Comparison of ENCODE assay signal across 8 mouse cellular contexts in the genomic region with DNA sequence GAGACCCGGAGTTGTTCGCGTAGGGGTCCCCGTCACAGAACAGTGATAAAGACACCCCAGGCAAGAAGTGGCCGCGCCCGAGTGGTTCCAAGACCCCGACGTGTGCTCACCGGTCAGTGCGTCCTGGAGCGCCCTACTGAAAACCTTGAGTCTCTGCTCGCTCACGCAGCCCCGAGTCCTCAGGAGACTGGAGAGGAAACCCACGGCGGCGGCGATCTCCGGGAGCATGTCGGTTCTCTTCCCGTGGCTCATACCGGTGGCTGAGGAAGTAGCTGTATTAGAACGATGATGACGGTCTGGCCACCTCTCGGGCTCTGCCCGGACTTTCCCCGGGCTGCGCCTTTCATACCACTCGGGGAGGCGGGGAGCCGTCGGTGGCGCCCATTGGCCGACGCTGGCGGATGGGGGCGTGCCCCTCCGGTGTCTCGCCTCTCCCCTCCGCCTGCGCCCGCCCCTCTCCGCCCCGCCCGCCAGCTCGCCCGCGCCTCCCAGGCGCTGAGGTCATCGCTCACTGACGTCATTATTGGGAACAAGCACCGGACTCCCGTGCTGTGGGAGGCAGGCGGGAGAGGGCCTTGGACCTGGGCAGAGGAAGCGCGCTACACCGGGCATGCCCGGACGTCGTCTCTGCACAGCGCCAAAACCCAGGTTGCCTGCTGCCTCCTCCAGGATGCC. TPM values are rescaled to one million over a fixed set of nuclear protein-coding genes. Genes with fewer than 3 reads are reported as not detected.
DNase-seq lines count a peak whose midpoint lies in the region; ATAC-seq and TF ChIP-seq lines count a peak whose summit lies in the region.

Btg2 (minus strand) TSS at position 319 of the 675 bp plus-strand sequence.

- H3K27ac ChIP-seq in heart, embryonic 11.5 days (ENCODE audit: low read depth, low read length): peak within 1 kb of the TSS; percentile 84
- peak within 1 kb of the TSS; percentile 89 for H3K27ac ChIP-seq in kidney, postnatal 0 days
- H3K27ac ChIP-seq in liver, embryonic 11.5 days (ENCODE audit: low read depth, low read length): peak within 1 kb of the TSS; percentile 80
- H3K27ac ChIP-seq in stomach, embryonic 14.5 days (ENCODE audit: low read length): peak within 1 kb of the TSS; percentile 91

- H3K4me1 ChIP-seq in heart, embryonic 11.5 days (ENCODE audit: control insufficient read depth, insufficient read depth, low read length): peaks cover 47% of the 10 kb centered on the region
- H3K4me1 ChIP-seq in kidney, postnatal 0 days (replicated peaks; ENCODE audit: insufficient read depth, low read length): peaks cover 20% of the 10 kb centered on the region; the same call in 1 of the 2 replicates
- H3K4me1 ChIP-seq in liver, embryonic 11.5 days (replicated peaks; ENCODE audit: control insufficient read depth, insufficient read depth, low read length): peaks cover 53% of the 10 kb centered on the region
- H3K4me1 ChIP-seq in stomach, embryonic 14.5 days (ENCODE audit: control insufficient read depth, insufficient read depth, low read length): peaks cover 27% of the 10 kb centered on the region; the same call in 1 of the 2 replicates

- H3K4me3 ChIP-seq in heart, embryonic 11.5 days (ENCODE audit: low read depth, low read length): peak within 1 kb of the TSS; percentile 53
- H3K4me3 ChIP-seq in kidney, postnatal 0 days (replicated peaks; ENCODE audit: low read depth, low read length): peak within 1 kb of the TSS; percentile 75
- peak within 1 kb of the TSS; percentile 79 for H3K4me3 ChIP-seq in liver, embryonic 11.5 days (ENCODE audit: low read depth, low read length)
- peak within 1 kb of the TSS; percentile 75 for H3K4me3 ChIP-seq in stomach, embryonic 14.5 days (ENCODE audit: low read depth, low read length)

- H3K4me2 ChIP-seq in heart, embryonic 11.5 days: peak within 1 kb of the TSS; percentile 87
- H3K4me2 ChIP-seq in kidney, postnatal 0 days (ENCODE audit: low read length): peak within 1 kb of the TSS; percentile 84
- H3K4me2 ChIP-seq in liver, embryonic 11.5 days: peak within 1 kb of the TSS; percentile 88
- H3K4me2 ChIP-seq in stomach, embryonic 14.5 days (replicated peaks; ENCODE audit: low read depth, low read length): peak within 1 kb of the TSS; percentile 76

- WGBS in heart, embryonic 11.5 days (ENCODE audit: insufficient replicate concordance): under 1% methylated on average over 61 of the region's 62 CpGs
- WGBS in kidney, postnatal 0 days: under 1% methylated on average over 58 of the region's 62 CpGs
- WGBS in liver, embryonic 11.5 days: under 1% methylated on average over 57 of the region's 62 CpGs
- under 1% methylated on average over 60 of the region's 62 CpGs for WGBS in stomach, embryonic 14.5 days

- TF ChIP-seq CTCF in kidney, postnatal 0 days (IDR thresholded peaks at IDR 0.05; ENCODE audit: low read depth): no peak

- H3K9ac ChIP-seq in heart, embryonic 11.5 days (ENCODE audit: low read depth, low read length): peak within 1 kb of the TSS; percentile 79
- peak within 1 kb of the TSS; percentile 84 for H3K9ac ChIP-seq in kidney, postnatal 0 days (ENCODE audit: low read depth, low read length)
- peak within 1 kb of the TSS; percentile 83 for H3K9ac ChIP-seq in liver, embryonic 11.5 days (ENCODE audit: low read depth, low read length)
- H3K9ac ChIP-seq in stomach, embryonic 14.5 days (replicated peaks; ENCODE audit: low read depth, low read length): peak within 1 kb of the TSS; percentile 88

- ATAC-seq in erythroblast, adult 5-6 weeks (replicated peaks; ENCODE audit: low FRiP score, poor library complexity, severe bottlenecking): peak; percentile 61
- peak; percentile 94 for ATAC-seq in heart, embryonic 11.5 days (replicated peaks; ENCODE audit: insufficient number of reproducible peaks, low FRiP score, low TSS enrichment)
- ATAC-seq in kidney, postnatal 0 days (replicated peaks; ENCODE audit: low FRiP score, low read depth): peak; percentile 96
- ATAC-seq in liver, embryonic 11.5 days (replicated peaks; ENCODE audit: low FRiP score): peak; percentile 90
- peak; percentile 93 for ATAC-seq in stomach, embryonic 14.5 days (ENCODE audit: insufficient number of reproducible peaks, insufficient read depth, low FRiP score, low read depth)

- H3K36me3 ChIP-seq in heart, embryonic 11.5 days (ENCODE audit: control insufficient read depth, insufficient read depth, low read length): no peaks in the 10 kb centered on the region
- peaks cover 19% of the 10 kb centered on the region for H3K36me3 ChIP-seq in kidney, postnatal 0 days (ENCODE audit: insufficient read depth, low read length)
- H3K36me3 ChIP-seq in liver, embryonic 11.5 days (ENCODE audit: control insufficient read depth, insufficient read depth, low read length): peaks cover 6% of the 10 kb centered on the region; the same call in 1 of the 2 replicates
- peaks cover 9% of the 10 kb centered on the region; the same call in 1 of the 2 replicates for H3K36me3 ChIP-seq in stomach, embryonic 14.5 days (ENCODE audit: control insufficient read depth, insufficient read depth, low read length)

- peak; percentile 96 to 97 for DNase-seq in B cell, adult 2 months
- DNase-seq in brain, adult 2 months (ENCODE audit: low read depth, low spot score): peak; percentile 99
- peak; percentile 98 for DNase-seq in kidney, postnatal 0 days (ENCODE audit: low spot score)
- peak; percentile 95 for DNase-seq in liver, embryonic 11.5 days (ENCODE audit: low spot score)
- DNase-seq in naive thymus-derived CD4-positive, alpha-beta T cell, adult 2 months (ENCODE audit: low read depth): peak; percentile 96

- H3K9me3 ChIP-seq in heart, embryonic 11.5 days (replicated peaks; ENCODE audit: control insufficient read depth, low read length): no peaks in the 10 kb centered on the region
- H3K9me3 ChIP-seq in kidney, postnatal 0 days (replicated peaks; ENCODE audit: low read length): no peaks in the 10 kb centered on the region
- no peaks in the 10 kb centered on the region for H3K9me3 ChIP-seq in liver, embryonic 11.5 days (ENCODE audit: control insufficient read depth, low read length)
- no peaks in the 10 kb centered on the region for H3K9me3 ChIP-seq in stomach, embryonic 14.5 days (ENCODE audit: control insufficient read depth, low read depth, low read length)

- no peaks in the 10 kb centered on the region for H3K27me3 ChIP-seq in heart, embryonic 11.5 days (ENCODE audit: control insufficient read depth, insufficient read depth, low read length)
- H3K27me3 ChIP-seq in kidney, postnatal 0 days (ENCODE audit: insufficient read depth, low read length): no peaks in the 10 kb centered on the region
- no peaks in the 10 kb centered on the region; the same call in 1 of the 2 replicates for H3K27me3 ChIP-seq in liver, embryonic 11.5 days (replicated peaks; ENCODE audit: control insufficient read depth, insufficient read depth, low read length)
- no peaks in the 10 kb centered on the region for H3K27me3 ChIP-seq in stomach, embryonic 14.5 days (ENCODE audit: control insufficient read depth, insufficient read depth, low read length)

RNA-seq across cellular contexts. Expression of gene Btg2, which starts in this region (rescaled TPM):
- total RNA-seq in erythroblast, adult 5-6 weeks (2015; ENCODE audit: low replicate concordance): 173 and 183 TPM in 2 replicates
- total RNA-seq in erythroblast, adult 5-6 weeks (2017; ENCODE audit: low replicate concordance): 354 and 411 TPM in 2 replicates
- polyA plus RNA-seq in heart, embryonic 11.5 days (2014; fragmentation: Nextera tagmentation; extraction: Ambion mirVana): 31.7 and 35.6 TPM in 2 replicates
- polyA plus RNA-seq in kidney, postnatal 0 days (2015; fragmentation: Nextera tagmentation; extraction: Ambion mirVana): 37.5 and 39.2 TPM in 2 replicates
- 38.6 and 39.9 TPM in 2 replicates for polyA plus RNA-seq in liver, embryonic 11.5 days (2014; fragmentation: Nextera tagmentation; extraction: Ambion mirVana)
- 55.5 and 61.4 TPM in 2 replicates for polyA plus RNA-seq in stomach, embryonic 14.5 days (2014; fragmentation: Nextera tagmentation; extraction: Ambion mirVana)

Comparison
In these comparisons a context has a peak if more than half of its experiments do, and no peak if none do; other contexts are left out.
1. Peak in every context shown above with its lines: DNase-seq, ATAC-seq, H3K4me3 ChIP-seq and H3K27ac ChIP-seq.